Mouse (Mus musculus) hindbrain, embryonic 13.5 days (tissue): ENCODE results near the gene Twist2. TPM values are rescaled to one million over a fixed set of nuclear protein-coding genes. Genes with fewer than 3 reads are reported as not detected.

ENCODE experiments used
- ATAC-seq: fragments of 200-750 bp; cut with Nextera tagmentation; 2 replicates; pipeline ENCODE4 v1.8.0; 2017; ENCODE audit warnings: moderate TSS enrichment; ENCODE audit not compliant: low FRiP score
- H3K27ac ChIP-seq: fragments of 300-500 bp; sonication (generic); 2 replicates; pipeline ENCODE4 v1.5.1; 2015; ENCODE audit warnings: inconsistent platforms, mild to moderate bottlenecking, moderate library complexity
- H3K27me3 ChIP-seq: fragments of 300-500 bp; sonication (generic); 2 replicates; pipeline ENCODE4 v1.6.1; 2015; ENCODE audit warnings: mild to moderate bottlenecking, inconsistent platforms
- H3K36me3 ChIP-seq: fragments of 300-500 bp; sonication (generic); 2 replicates; pipeline ENCODE4 v1.6.1; 2015; ENCODE audit warnings: mild to moderate bottlenecking, inconsistent platforms
- H3K4me1 ChIP-seq: fragments of 300-500 bp; sonication (generic); replicated peaks from 2 replicates; pipeline ENCODE4 v1.6.1; 2015; ENCODE audit warnings: inconsistent platforms
- H3K4me2 ChIP-seq: fragments of 300-500 bp; sonication (generic); 2 replicates; pipeline ENCODE4 v1.6.1; 2015; ENCODE audit warnings: inconsistent platforms, mild to moderate bottlenecking, moderate library complexity
- H3K4me3 ChIP-seq: fragments of 300-500 bp; sonication (generic); 2 replicates; pipeline ENCODE4 v1.5.1; 2015; ENCODE audit warnings: mild to moderate bottlenecking, inconsistent platforms
- H3K9ac ChIP-seq: fragments of 300-500 bp; sonication (generic); 2 replicates; pipeline ENCODE4 v1.6.1; 2015; ENCODE audit warnings: mild to moderate bottlenecking, inconsistent platforms
- H3K9me3 ChIP-seq: fragments of 300-500 bp; sonication (generic); 2 replicates; pipeline ENCODE4 v1.6.1; 2016; ENCODE audit warnings: inconsistent platforms
- WGBS: fragments of 180-500 bp; shearing (Covaris S2); methylation state at CpG from one replicate; pipeline ENCODE4 v1.1.7; 2015; 5-methylcytosine and 5-hydroxymethylcytosine counted together
- polyA plus RNA-seq: library from polyadenylated mRNA; unstranded; fragments of >200 nt; fragmentation: Nextera tagmentation; extraction: Ambion mirVana; gene quantifications from 2 replicates; pipeline ENCODE4 v1.2.1, GENCODE M21; 2015

The Twist2 gene
- polyA plus RNA-seq, 1 experiment from 2014 or later, result 0.87 TPM

DNA sequence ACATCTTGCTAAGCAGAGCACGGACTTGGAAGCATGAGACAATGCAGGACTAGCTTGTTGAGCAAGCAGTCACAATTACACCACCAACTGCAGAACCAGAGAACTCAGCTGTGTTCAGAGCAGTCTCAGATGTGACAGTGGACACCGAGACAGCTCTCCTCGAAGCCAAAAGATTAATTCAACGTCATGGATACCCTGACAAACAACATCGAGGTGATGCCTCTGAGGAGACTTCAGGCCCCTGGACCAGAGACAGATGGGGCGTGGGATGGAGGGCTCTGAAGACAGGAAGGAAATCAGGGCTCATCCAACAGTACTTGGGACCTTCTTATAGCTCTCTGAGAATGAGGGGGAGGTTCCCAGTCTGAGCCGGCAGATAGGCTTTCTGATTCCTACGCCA, 79.6 kb downstream of the Twist2 start:
- Histone ChIP-seq H3K9ac (no peak overlapping the region), H3K36me3 (no peaks in the 10 kb centered on the region)
- 82% methylated on average over 8 of the region's 8 CpGs for WGBS

DNA sequence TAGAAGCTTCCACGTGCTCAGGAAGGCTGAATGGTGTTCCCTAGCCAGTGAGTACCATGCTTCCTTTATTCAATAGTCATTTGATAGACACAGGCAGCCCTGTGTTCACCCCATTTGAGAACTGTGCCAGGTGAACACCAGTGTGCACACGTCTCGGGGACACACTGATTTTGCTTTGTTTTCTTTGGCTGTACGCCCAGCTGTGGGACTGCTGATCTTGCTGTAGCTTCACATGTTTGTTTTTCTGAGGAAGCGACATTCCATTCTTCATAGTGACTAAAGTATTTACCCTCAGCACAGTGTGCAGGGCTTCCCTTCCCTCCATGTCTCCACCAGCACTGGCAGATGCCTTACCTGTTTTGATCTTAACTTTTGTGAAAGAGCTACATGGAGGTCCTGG, 81.9 kb downstream of the Twist2 start:
- H3K36me3 ChIP-seq, result no peaks in the 10 kb centered on the region
- H3K27me3 ChIP-seq, result no peaks in the 10 kb centered on the region
- no peak for ATAC-seq
- H3K4me3 ChIP-seq, result no peak overlapping the region
- H3K4me2 ChIP-seq, result no peak overlapping the region
- no peak overlapping the region for H3K9ac ChIP-seq
- no peak overlapping the region for H3K27ac ChIP-seq
- H3K9me3 ChIP-seq, result peaks cover 11% of the 10 kb centered on the region
- WGBS, result 68% methylated on average over 5 of the region's 5 CpGs
- peaks cover 4% of the 10 kb centered on the region; the same call in 1 of the 2 replicates for H3K4me1 ChIP-seq

More for the DNA sequence above, 79.6 kb downstream of the Twist2 start:
- Histone ChIP-seq H3K27me3 (no peaks in the 10 kb centered on the region), H3K4me3 (no peak overlapping the region), H3K4me2 (no peak overlapping the region), H3K9me3 (peaks cover 11% of the 10 kb centered on the region), H3K27ac (no peak overlapping the region), H3K4me1 (peaks cover 4% of the 10 kb centered on the region; the same call in 1 of the 2 replicates)
- no peak for ATAC-seq

DNA sequence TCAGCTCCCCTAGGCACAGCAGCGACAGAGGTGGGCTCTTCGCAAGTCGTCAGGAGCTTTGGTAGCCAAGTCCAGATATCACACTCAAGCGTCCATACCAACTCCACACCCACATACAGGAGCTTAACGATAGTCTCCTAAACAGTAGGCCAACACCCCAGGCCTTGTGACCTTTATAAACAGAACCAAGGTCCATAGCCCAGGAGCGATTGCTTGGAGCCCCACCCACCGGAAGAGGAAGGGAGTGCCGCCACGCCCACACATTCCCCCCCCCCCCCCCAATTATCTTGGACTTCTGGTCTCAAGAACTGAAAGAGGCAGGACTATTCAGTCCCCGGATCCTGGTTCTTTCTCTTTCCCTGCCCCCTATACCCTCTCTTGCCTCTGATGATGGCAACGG, 92.3 kb downstream of the Twist2 start:
- 92% methylated on average over 11 of the region's 11 CpGs for WGBS
- no peaks in the 10 kb centered on the region for H3K4me1 ChIP-seq
- H3K9me3 ChIP-seq, result no peaks in the 10 kb centered on the region; the same call in 1 of the 2 replicates
- H3K4me3 ChIP-seq, result no peak overlapping the region
- no peaks in the 10 kb centered on the region for H3K36me3 ChIP-seq
- no peaks in the 10 kb centered on the region for H3K27me3 ChIP-seq
- no peak overlapping the region for H3K4me2 ChIP-seq
- H3K27ac ChIP-seq, result no peak overlapping the region
- H3K9ac ChIP-seq, result no peak overlapping the region
- ATAC-seq, result no peak

DNA sequence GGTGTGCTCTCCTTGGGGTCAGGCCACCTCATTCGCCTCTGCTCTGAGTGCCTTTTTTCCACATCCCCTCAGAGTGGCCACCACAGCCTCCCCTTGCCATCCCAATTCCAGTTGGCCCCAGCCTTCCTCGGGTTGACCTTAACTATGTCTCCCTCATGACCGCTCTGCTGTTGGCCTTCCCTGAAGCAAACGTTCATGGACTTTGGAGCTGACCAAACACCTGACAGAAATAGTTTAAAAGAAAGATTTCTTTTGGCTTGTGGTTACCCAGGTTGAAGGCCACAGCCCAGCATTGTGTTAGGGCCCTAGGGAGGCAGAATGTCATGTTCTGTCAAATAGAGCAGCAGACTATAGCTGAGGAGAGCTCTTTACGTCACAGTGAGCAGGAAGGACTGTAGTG, 93.0 kb downstream of the Twist2 start:
- no peaks in the 10 kb centered on the region for H3K36me3 ChIP-seq
- no peak overlapping the region for H3K27ac ChIP-seq
- H3K4me2 ChIP-seq, result no peak overlapping the region
- H3K4me1 ChIP-seq, result no peaks in the 10 kb centered on the region
- no peaks in the 10 kb centered on the region; the same call in 1 of the 2 replicates for H3K9me3 ChIP-seq
- no peak for ATAC-seq
- no peak overlapping the region for H3K4me3 ChIP-seq
- WGBS, result 91% methylated on average over 5 of the region's 5 CpGs
- no peaks in the 10 kb centered on the region for H3K27me3 ChIP-seq
- no peak overlapping the region for H3K9ac ChIP-seq

DNA sequence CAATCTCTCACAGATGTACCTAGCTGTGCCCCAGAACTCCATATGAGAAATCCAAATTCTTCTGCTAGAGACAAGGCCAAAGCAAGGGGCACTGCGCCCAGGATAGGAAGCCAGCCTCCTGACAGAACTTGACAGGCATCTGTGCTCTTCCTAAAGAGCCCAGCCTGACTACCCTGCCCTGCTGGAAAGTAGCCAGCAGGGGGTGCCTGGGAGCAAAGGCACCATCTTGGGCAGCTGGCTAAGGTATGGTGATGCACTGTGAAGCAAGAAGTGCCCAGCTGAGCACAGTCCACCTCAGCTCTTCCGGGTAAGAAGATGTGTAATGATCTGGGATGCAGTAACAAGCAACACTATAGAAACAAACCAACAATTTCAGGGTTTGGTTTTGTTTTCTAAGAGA, 95.8 kb downstream of the Twist2 start:
- Histone ChIP-seq H3K27me3 (no peaks in the 10 kb centered on the region), H3K4me2 (no peak overlapping the region), H3K9ac (no peak overlapping the region), H3K4me1 (no peaks in the 10 kb centered on the region), H3K9me3 (no peaks in the 10 kb centered on the region; the same call in 1 of the 2 replicates), H3K4me3 (no peak overlapping the region), H3K27ac (no peak overlapping the region), H3K36me3 (no peaks in the 10 kb centered on the region)
- WGBS, result 92% methylated on average over 2 of the region's 2 CpGs
- ATAC-seq, result no peak
